Mouse (Mus musculus) cerebellum, adult 2 months (tissue): ENCODE data around the gene Kcnip3. TPM values are rescaled to one million over a fixed set of nuclear protein-coding genes. Genes with fewer than 3 reads are reported as not detected.

Experiments
- DNase-seq, 2 experiments: peaks; one replicate each; pipeline ENCODE4 v3.0.0; 2021
- H3K27ac ChIP-seq: fragments of 200-500 bp; 2 replicates; pipeline ENCODE4 v1.5.1; 2012; ENCODE audit warnings: low read length, control low read depth, inconsistent platforms; ENCODE audit not compliant: insufficient read depth
- H3K27me3 ChIP-seq: fragments of 200-500 bp; 2 replicates; pipeline ENCODE4 v1.6.1; 2012; ENCODE audit warnings: inconsistent platforms, mild to moderate bottlenecking, low read length, moderate library complexity; ENCODE audit not compliant: control insufficient read depth, insufficient read depth
- H3K4me1 ChIP-seq: fragments of 200-500 bp; 2 replicates; pipeline ENCODE4 v1.6.1; 2011; ENCODE audit warnings: low read length; ENCODE audit not compliant: control insufficient read depth, insufficient read depth
- H3K4me3 ChIP-seq: fragments of 200-500 bp; replicated peaks from 2 replicates; pipeline ENCODE3; 2011; ENCODE audit warnings: mild to moderate bottlenecking, low read depth, low read length, control low read depth; ENCODE audit not compliant: insufficient read depth
- CTCF ChIP-seq: fragments of 200-500 bp; IDR thresholded peaks from 2 replicates; pipeline ENCODE4 v1.5.1; 2011; ENCODE audit warnings: low read depth, mild to moderate bottlenecking, control low read depth, low read length, moderate library complexity, borderline replicate concordance; ENCODE audit not compliant: insufficient read depth
- POLR2A ChIP-seq: fragments of 200-500 bp; IDR thresholded peaks from 2 replicates; pipeline ENCODE4 v1.6.1; 2011; ENCODE audit warnings: low read length, control low read depth, borderline replicate concordance; ENCODE audit not compliant: insufficient read depth
- WGBS: fragments of 180-500 bp; shearing (Covaris S2); methylation state at CpG from one replicate; pipeline ENCODE4 v1.1.7; 2018; 5-methylcytosine and 5-hydroxymethylcytosine counted together
- polyA plus RNA-seq: library from polyadenylated mRNA; depleted of rRNA; stranded (reverse); fragments of >200 nt; gene quantifications from 2 replicates; pipeline ENCODE4 v1.2.3, GENCODE M21; 2012

The Kcnip3 gene
- polyA plus RNA-seq, 1 experiment: 81.6 TPM

DNA sequence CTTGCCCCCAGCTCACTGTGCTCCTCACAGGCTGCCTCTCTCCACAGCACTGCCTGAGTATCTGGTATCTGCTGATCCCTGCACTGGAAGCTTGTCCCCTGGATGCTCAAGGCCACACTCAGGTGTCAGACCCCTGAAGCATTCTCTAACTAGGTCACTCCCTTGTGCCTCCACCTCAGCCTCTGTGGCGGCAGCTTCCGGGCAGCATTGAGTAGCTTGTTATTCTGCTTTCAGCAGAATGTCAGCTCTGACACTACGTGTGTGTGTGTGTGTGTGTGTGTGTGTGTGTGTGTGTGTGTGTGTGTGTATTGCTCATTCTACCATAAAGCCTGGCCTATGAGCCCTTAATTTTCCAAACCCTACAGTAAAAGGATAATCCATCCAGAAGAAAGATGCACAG, 8.7 kb downstream of the Kcnip3 start:
- TF ChIP-seq POLR2A (no peak), CTCF (no peak)
- WGBS: 12% methylated on average over 3 of the region's 3 CpGs
- Histone ChIP-seq H3K27ac (peak overlapping the region; percentile 1; the same call in 1 of the 2 replicates), H3K4me1 (peaks cover 65% of the 10 kb centered on the region), H3K4me3 (no peak overlapping the region), H3K27me3 (no peaks in the 10 kb centered on the region)
- peak in 1 of 2 experiments; percentile 46 for DNase-seq

- peak; percentile 45 to 53 for DNase-seq
- TF ChIP-seq POLR2A (no peak), CTCF (no peak)
- H3K27ac ChIP-seq: no peak overlapping the region
- no peak overlapping the region for H3K4me3 ChIP-seq
- WGBS: 9% methylated on average over 4 of the region's 4 CpGs
- H3K4me1 ChIP-seq: peaks cover 66% of the 10 kb centered on the region
- H3K27me3 ChIP-seq: no peaks in the 10 kb centered on the region
Measured at GRCm38 (mm10) chr2:127511426-127511825, 10.5 kb downstream of the Kcnip3 start.

DNA sequence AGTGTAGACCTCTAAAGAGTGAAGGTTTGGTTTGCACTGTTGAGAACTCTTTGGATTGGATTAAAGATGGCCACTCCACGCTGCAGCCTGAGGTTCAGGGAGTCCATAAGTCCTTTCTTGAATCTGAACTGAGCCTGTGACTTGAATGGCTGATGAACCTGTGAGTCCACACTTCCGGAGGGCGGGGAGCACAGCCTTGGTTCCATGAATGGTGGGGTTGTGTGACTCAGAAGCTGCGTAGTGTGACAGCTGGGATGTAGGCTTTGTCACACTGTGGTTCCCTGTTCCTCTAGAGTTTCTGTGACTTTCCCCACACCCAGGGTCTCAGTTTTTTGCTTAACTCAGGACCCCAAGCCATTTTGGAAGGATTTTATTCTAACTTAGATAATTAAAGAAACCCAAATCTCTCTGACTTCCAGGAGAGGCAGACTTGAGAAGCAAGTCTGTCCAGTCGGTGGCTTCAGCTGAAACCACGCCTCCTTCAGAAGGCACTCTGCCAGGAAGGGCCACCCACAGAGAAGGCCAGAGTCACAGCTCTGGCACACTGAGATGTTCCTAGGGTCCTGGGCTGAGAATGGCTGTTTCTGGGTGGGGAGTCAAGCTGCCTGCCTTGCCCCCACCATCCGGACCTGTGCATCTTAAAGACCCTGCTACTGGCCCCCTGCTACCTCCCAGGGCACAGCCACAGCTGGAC, 13.8 kb downstream of the Kcnip3 start:
- TF ChIP-seq CTCF (no peak), POLR2A (no peak)
- Histone ChIP-seq H3K4me3 (no peak overlapping the region), H3K27ac (peak overlapping the region; percentile 26; the same call in 1 of the 2 replicates), H3K27me3 (no peaks in the 10 kb centered on the region), H3K4me1 (peaks cover 67% of the 10 kb centered on the region)
- DNase-seq: peak; percentile 70
- WGBS: 40% methylated on average over 7 of the region's 7 CpGs

- no peak overlapping the region for H3K27ac ChIP-seq
- TF ChIP-seq CTCF (peak; percentile 99), POLR2A (no peak)
- DNase-seq: peak; percentile 83 to 92
- H3K4me1 ChIP-seq: peaks cover 66% of the 10 kb centered on the region
- H3K4me3 ChIP-seq: no peak overlapping the region
- H3K27me3 ChIP-seq: no peaks in the 10 kb centered on the region
- 25% methylated on average over 7 of the region's 7 CpGs for WGBS
Measured at GRCm38 (mm10) chr2:127507077-127507774, 14.7 kb downstream of the Kcnip3 start.

DNA sequence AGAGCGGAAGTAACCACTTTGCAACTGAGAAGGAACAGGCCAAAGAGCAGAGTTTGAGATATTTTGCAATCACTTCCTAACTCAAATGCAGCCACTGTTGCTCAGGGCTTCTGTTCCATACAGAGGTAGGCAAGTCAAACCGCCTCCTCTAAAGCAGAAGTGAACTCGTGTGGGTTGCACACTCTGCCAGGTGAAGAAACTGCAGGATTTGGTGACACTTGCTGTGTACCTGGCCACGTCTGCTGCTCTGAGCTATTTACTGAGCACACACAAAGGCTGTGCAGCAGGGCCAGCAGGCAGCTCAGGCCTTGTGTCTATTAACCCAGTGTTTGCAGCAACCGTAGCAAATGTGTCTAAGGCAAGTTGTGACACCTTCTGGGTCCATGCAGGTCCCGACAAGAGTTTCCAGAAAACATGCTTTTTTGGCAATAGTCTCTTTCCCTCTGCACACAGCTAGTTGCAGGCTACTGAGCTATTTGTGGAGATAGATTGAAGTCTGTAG, 15.7 kb downstream of the Kcnip3 start:
- H3K27me3 ChIP-seq: no peaks in the 10 kb centered on the region
- 61% methylated on average over 6 of the region's 6 CpGs for WGBS
- H3K4me1 ChIP-seq: peaks cover 56% of the 10 kb centered on the region
- DNase-seq: no peak
- no peak for TF ChIP-seq POLR2A
- TF ChIP-seq CTCF: no peak
- H3K27ac ChIP-seq: no peak overlapping the region
- no peak overlapping the region for H3K4me3 ChIP-seq

DNA sequence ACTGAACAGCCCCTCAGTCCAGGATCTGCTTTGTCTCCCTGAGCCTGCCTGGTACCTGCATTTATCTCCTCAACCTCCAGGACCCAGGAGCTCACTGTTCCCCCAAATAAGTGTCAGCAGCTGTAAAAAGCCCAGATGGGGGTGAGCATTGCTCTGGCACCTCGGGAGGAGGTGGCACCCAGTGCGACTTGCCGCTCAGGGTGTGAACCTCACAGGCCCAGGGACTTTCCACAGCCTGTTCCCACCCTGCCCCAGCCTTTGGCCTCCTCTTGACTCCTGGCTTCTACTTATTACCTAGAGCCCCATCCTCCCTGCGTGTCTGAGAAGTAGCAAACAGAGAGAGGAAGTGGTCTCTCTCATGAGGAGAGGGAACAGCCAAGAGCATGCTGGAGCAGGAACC, 16.7 kb downstream of the Kcnip3 start:
- WGBS: 81% methylated on average over 4 of the region's 4 CpGs
- Histone ChIP-seq H3K4me3 (no peak overlapping the region), H3K4me1 (peaks cover 48% of the 10 kb centered on the region), H3K27me3 (no peaks in the 10 kb centered on the region), H3K27ac (no peak overlapping the region)
- TF ChIP-seq POLR2A: no peak
- no peak for TF ChIP-seq CTCF
- no peak for DNase-seq

DNA sequence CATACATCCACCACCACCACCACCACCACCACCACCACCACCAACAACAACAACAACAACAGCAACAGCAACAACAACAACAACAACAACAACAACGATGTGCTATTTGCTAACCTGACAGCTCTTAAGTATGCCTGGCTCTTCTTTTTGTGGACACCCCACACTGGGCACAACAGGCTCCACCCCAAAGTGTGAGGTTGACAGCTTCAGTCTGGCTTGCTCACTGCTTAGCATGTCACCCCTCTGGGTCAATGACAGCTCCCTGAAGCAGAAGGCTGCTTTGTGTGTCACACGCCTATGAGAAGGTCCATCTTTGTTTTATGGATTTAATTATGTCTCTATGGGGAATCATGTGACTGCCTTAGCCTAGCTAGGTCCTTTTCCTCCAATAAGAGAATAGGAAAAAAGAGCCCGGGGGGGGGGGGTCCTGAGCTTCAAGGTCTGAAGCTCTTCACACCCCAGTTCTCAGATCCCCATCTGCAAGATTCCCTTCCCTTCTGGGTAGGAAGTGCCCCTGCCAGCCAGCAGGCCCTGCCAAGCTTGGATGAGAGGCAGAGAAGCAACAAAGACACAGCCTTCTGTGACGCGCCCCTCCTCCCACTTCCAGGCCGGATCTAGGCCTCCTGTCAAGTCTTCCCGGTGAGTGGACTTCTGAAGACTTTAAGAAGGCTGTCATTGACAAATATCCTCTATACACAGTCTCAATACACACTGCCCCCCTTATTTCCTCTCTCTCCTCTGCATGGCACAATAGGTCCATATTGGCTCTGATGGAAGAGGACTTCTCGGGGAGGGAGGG, 17.9 kb downstream of the Kcnip3 start:
- H3K4me3 ChIP-seq: no peak overlapping the region
- DNase-seq: peak; percentile 51 to 69
- no peak for TF ChIP-seq CTCF
- no peak for TF ChIP-seq POLR2A
- 25% methylated on average over 8 of the region's 8 CpGs for WGBS
- H3K27me3 ChIP-seq: no peaks in the 10 kb centered on the region
- no peak overlapping the region; the same call in 1 of the 2 replicates for H3K27ac ChIP-seq
- H3K4me1 ChIP-seq: peaks cover 45% of the 10 kb centered on the region
